Mouse (Mus musculus) midbrain, postnatal 0 days (tissue): ENCODE measurements around the gene Apobec1. TPM values are rescaled to one million over a fixed set of nuclear protein-coding genes. Genes with fewer than 3 reads are reported as not detected.

ENCODE experiments used
- ATAC-seq: fragments of 200-750 bp; cut with Nextera tagmentation; 2 replicates; pipeline ENCODE4 v1.8.0; 2017; ENCODE audit warnings: moderate number of reproducible peaks, mild to moderate bottlenecking, moderate TSS enrichment, moderate library complexity; ENCODE audit not compliant: low FRiP score
- DNase-seq: peaks from one replicate; pipeline ENCODE4 v3.0.0-alpha.2; 2015; ENCODE audit warnings: low spot score
- H3K27ac ChIP-seq: fragments of 300-500 bp; sonication (generic); 2 replicates; pipeline ENCODE4 v1.5.1; 2014; ENCODE audit warnings: low read depth, mild to moderate bottlenecking, low read length, mixed read lengths
- H3K27me3 ChIP-seq: fragments of 300-500 bp; sonication (generic); 2 replicates; pipeline ENCODE4 v1.6.1; 2014; ENCODE audit warnings: low read length, control low read depth, mixed read lengths; ENCODE audit not compliant: insufficient read depth
- H3K36me3 ChIP-seq: fragments of 300-500 bp; sonication (generic); 2 replicates; pipeline ENCODE4 v1.6.1; 2014; ENCODE audit warnings: low read length, control low read depth, mixed read lengths; ENCODE audit not compliant: insufficient read depth
- H3K4me1 ChIP-seq: fragments of 300-500 bp; sonication (generic); 2 replicates; pipeline ENCODE4 v1.6.1; 2014; ENCODE audit warnings: mild to moderate bottlenecking, control low read depth, antibody characterized with exemption, low read length, mixed read lengths; ENCODE audit not compliant: insufficient read depth
- H3K4me2 ChIP-seq: fragments of 300-500 bp; sonication (generic); 2 replicates; pipeline ENCODE4 v1.6.1; 2014; ENCODE audit warnings: low read depth, mild to moderate bottlenecking, low read length, mixed read lengths; ENCODE audit not compliant: poor library complexity, severe bottlenecking
- H3K4me3 ChIP-seq: fragments of 300-500 bp; sonication (generic); 2 replicates; pipeline ENCODE4 v1.5.1; 2014; ENCODE audit warnings: low read depth, mild to moderate bottlenecking, low read length, moderate library complexity
- H3K9ac ChIP-seq: fragments of 300-500 bp; sonication (generic); replicated peaks from 2 replicates; pipeline ENCODE4 v1.6.1; 2014; ENCODE audit warnings: mild to moderate bottlenecking, low read length, moderate library complexity, mixed read lengths; ENCODE audit not compliant: poor library complexity, severe bottlenecking
- H3K9me3 ChIP-seq: fragments of 300-500 bp; sonication (generic); 2 replicates; pipeline ENCODE4 v1.6.1; 2016; ENCODE audit warnings: low read length, control low read depth
- CTCF ChIP-seq: IDR thresholded peaks from 2 replicates; pipeline ENCODE4 v1.5.1; 2016; ENCODE audit warnings: antibody characterized with exemption, mild to moderate bottlenecking
- WGBS: fragments of 180-500 bp; shearing (Covaris S2); extraction: QIAGEN DNeasy Blood & Tissue Kit; methylation state at CpG from one replicate; pipeline ENCODE4 v1.1.7; 2014; 5-methylcytosine and 5-hydroxymethylcytosine counted together
- polyA plus RNA-seq: library from polyadenylated mRNA; unstranded; fragments of >200 nt; fragmentation: Nextera tagmentation; extraction: Ambion mirVana; gene quantifications from 2 replicates; pipeline ENCODE4 v1.2.1, GENCODE M21; 2015
- total RNA-seq: library from RNA; depleted of rRNA; stranded (reverse); fragments of >200 nt; gene quantifications from 2 replicates; pipeline ENCODE4 v1.2.3, GENCODE M21; 2014

Gene Apobec1
- total and polyA plus RNA-seq, 2 experiments from 2014 or later = 0.88 to 2.1 TPM

DNA sequence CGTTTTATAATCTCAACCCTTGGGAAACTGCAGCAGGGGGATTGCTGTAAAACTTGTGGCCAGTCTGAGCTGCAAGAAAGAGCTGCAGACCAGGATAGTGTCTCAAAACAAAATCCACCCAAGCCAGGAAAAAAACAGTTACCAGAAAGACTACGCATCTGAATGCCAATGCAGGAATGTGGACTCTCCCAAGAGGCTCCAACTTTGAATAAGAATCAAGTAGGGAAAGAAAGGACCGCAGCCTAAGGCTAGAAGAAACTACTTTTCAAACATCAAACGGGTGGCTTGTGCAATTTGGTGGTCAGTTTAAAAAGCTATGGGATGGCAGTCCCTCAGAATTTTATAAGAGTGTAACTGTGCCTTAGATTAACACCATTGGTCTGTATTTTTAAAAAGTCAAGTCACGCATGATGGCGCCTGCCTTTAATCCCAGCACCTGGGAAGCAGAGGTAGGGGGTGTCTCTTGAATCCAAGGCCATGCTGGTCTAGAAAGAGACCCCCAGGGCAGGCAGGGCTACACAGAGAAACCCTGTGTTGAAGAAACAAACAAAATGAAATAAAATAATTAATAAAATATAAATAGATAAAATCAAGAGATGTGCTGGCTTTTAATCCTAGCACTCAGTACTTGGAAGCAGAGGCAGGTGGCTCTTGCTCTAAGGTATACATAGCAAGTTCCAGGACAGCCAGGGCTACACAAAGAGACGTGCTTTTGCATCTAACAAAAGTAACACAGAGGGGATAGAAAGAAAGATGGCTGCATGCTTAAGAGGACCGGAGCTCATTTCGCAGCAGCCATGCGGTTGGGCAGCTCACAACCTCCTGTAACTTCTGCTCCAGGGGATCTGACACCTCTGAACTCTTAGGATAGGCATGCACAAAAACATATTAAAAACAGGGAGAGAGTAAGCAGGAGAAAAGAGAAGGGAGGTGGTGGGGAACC is 6.5 kb upstream of the Apobec1 start:
- Histone ChIP-seq H3K9ac (no peak overlapping the region), H3K4me1 (no peaks in the 10 kb centered on the region), H3K9me3 (no peaks in the 10 kb centered on the region), H3K36me3 (no peaks in the 10 kb centered on the region), H3K4me3 (no peak overlapping the region), H3K4me2 (no peak overlapping the region), H3K27me3 (no peaks in the 10 kb centered on the region), H3K27ac (no peak overlapping the region)
- no peak for TF ChIP-seq CTCF
- DNase-seq = no peak
- 78% methylated on average over 10 of the region's 10 CpGs for WGBS
- ATAC-seq = no peak

GRCm38 (mm10) chr6:122607700-122608099 is 5.5 kb upstream of the Apobec1 start:
- no peak for DNase-seq
- Histone ChIP-seq H3K4me1 (no peaks in the 10 kb centered on the region), H3K27me3 (no peaks in the 10 kb centered on the region), H3K9me3 (no peaks in the 10 kb centered on the region), H3K4me2 (no peak overlapping the region), H3K9ac (no peak overlapping the region), H3K27ac (no peak overlapping the region), H3K4me3 (no peak overlapping the region), H3K36me3 (no peaks in the 10 kb centered on the region)
- no peak for TF ChIP-seq CTCF
- no peak for ATAC-seq
- 95% methylated on average over 12 of the region's 12 CpGs for WGBS

- no peak for ATAC-seq
- Histone ChIP-seq H3K27ac (no peak overlapping the region), H3K4me3 (no peak overlapping the region), H3K4me1 (no peaks in the 10 kb centered on the region), H3K4me2 (no peak overlapping the region), H3K27me3 (no peaks in the 10 kb centered on the region), H3K9me3 (no peaks in the 10 kb centered on the region), H3K9ac (no peak overlapping the region), H3K36me3 (no peaks in the 10 kb centered on the region)
- no peak for DNase-seq
- WGBS = 93% methylated on average over 11 of the region's 11 CpGs
- no peak for TF ChIP-seq CTCF
Observed at GRCm38 (mm10) chr6:122606661-122607060, 4.4 kb upstream of the Apobec1 start.

GRCm38 (mm10) chr6:122605483-122605882 is 3.2 kb upstream of the Apobec1 start:
- Histone ChIP-seq H3K9ac (no peak overlapping the region), H3K4me1 (no peaks in the 10 kb centered on the region), H3K4me2 (no peak overlapping the region), H3K36me3 (no peaks in the 10 kb centered on the region), H3K27ac (no peak overlapping the region), H3K4me3 (no peak overlapping the region), H3K9me3 (no peaks in the 10 kb centered on the region), H3K27me3 (no peaks in the 10 kb centered on the region)
- DNase-seq (no peak), ATAC-seq (no peak)
- TF ChIP-seq CTCF = 0 out of 2 replicates have a peak, but pooled peaks have one; percentile 7
- WGBS = 94% methylated on average over 8 of the region's 8 CpGs

- no peak for DNase-seq
- no peak overlapping the region for H3K4me2 ChIP-seq
- ATAC-seq = no peak
- no peak for TF ChIP-seq CTCF
- no peaks in the 10 kb centered on the region for H3K9me3 ChIP-seq
- H3K9ac ChIP-seq = no peak overlapping the region
- H3K4me3 ChIP-seq = no peak overlapping the region
- H3K36me3 ChIP-seq = no peaks in the 10 kb centered on the region
- no peaks in the 10 kb centered on the region for H3K27me3 ChIP-seq
- H3K27ac ChIP-seq = no peak overlapping the region
- H3K4me1 ChIP-seq = no peaks in the 10 kb centered on the region
Observed at GRCm38 (mm10) chr6:122604260-122604659, 2.0 kb upstream of the Apobec1 start.

GRCm38 (mm10) chr6:122602992-122603322 is 713 bp upstream of the Apobec1 start:
- Histone ChIP-seq H3K27me3 (no peaks in the 10 kb centered on the region), H3K9me3 (no peaks in the 10 kb centered on the region), H3K4me2 (peak overlapping the region; percentile 62), H3K36me3 (no peaks in the 10 kb centered on the region), H3K27ac (no peak overlapping the region), H3K4me1 (no peaks in the 10 kb centered on the region), H3K4me3 (peak overlapping the region; percentile 39; the same call in 1 of the 2 replicates), H3K9ac (no peak overlapping the region)
- 46% methylated on average over 1 of the region's 1 CpGs for WGBS
- TF ChIP-seq CTCF = no peak
- ATAC-seq (no peak), DNase-seq (no peak)
